Mouse (Mus musculus) kidney, postnatal 36 days (tissue): ENCODE measurements at regions not wholly inside any gene's neighbourhood (a gene's known extent, or its start where the extent isn't known, plus 50 kb on each side); places are given as distances from the start of the nearest gene placed in this dataset.
A peak's percentile ranks its signal among the peaks of the same experiment; 100 is the strongest.

Experiments used
- DNase-seq, 2 experiments: peaks; one replicate each; pipeline ENCODE4 v3.0.0; 2021 to 2022; ENCODE audit warnings: mixed read lengths in 2 of 2

- DNase-seq = no peak
Measured at GRCm38 (mm10) chr13:102142986-102143385, 375.0 kb upstream of the Pik3r1 start.

- DNase-seq = no peak
Measured at GRCm38 (mm10) chr13:102143848-102144247, 375.8 kb upstream of the Pik3r1 start.

- no peak for DNase-seq
Measured at GRCm38 (mm10) chr13:102148039-102148438, 380.0 kb upstream of the Pik3r1 start.

GRCm38 (mm10) chr13:102153785-102154608 lies 386.0 kb upstream of the Pik3r1 start:
- peak; percentile 22 to 41 for DNase-seq

- no peak for DNase-seq
Measured at GRCm38 (mm10) chr13:102154609-102154899, 386.5 kb upstream of the Pik3r1 start.

GRCm38 (mm10) chr13:102157369-102158130 lies 389.5 kb upstream of the Pik3r1 start:
- DNase-seq = no peak

- DNase-seq = no peak
Measured at GRCm38 (mm10) chr13:102173382-102174234, 405.6 kb upstream of the Pik3r1 start.

- no peak for DNase-seq
Measured at GRCm38 (mm10) chr13:102174431-102174830, 406.4 kb upstream of the Pik3r1 start.

- no peak for DNase-seq
Measured at GRCm38 (mm10) chr13:102174896-102175295, 406.9 kb upstream of the Pik3r1 start.

GRCm38 (mm10) chr13:102175406-102175805 lies 407.4 kb upstream of the Pik3r1 start:
- DNase-seq = no peak

GRCm38 (mm10) chr13:102176456-102176855 lies 408.4 kb upstream of the Pik3r1 start:
- DNase-seq = no peak

GRCm38 (mm10) chr13:102194716-102195115 lies 426.7 kb upstream of the Pik3r1 start:
- DNase-seq = no peak

GRCm38 (mm10) chr13:102202301-102202700 lies 434.3 kb upstream of the Pik3r1 start:
- DNase-seq = no peak

GRCm38 (mm10) chr13:102218486-102218885 lies 450.5 kb upstream of the Pik3r1 start:
- no peak for DNase-seq

- DNase-seq = peak; percentile 4 to 21
Measured at GRCm38 (mm10) chr13:102231048-102231447, 462.3 kb upstream of the Cd180 start.

- DNase-seq = peak; percentile 9 to 19
Measured at GRCm38 (mm10) chr13:102232291-102232936, 460.9 kb upstream of the Cd180 start.

- DNase-seq = no peak
Measured at GRCm38 (mm10) chr13:102250884-102251283, 442.5 kb upstream of the Cd180 start.

- no peak for DNase-seq
Measured at GRCm38 (mm10) chr13:102251709-102252108, 441.6 kb upstream of the Cd180 start.

GRCm38 (mm10) chr13:102255401-102256371 lies 437.7 kb upstream of the Cd180 start:
- no peak for DNase-seq

- no peak for DNase-seq
Measured at GRCm38 (mm10) chr13:102258207-102258606, 435.2 kb upstream of the Cd180 start.

- no peak for DNase-seq
Measured at GRCm38 (mm10) chr13:102273818-102274217, 419.5 kb upstream of the Cd180 start.
